Mouse (Mus musculus): ENCODE measurements around the gene Cd72. TPM values are rescaled to one million over a fixed set of nuclear protein-coding genes. Genes with fewer than 3 reads are reported as not detected.
"Not testable (repeated sequence)": the region's sequence is repeated elsewhere in the genome, so short reads cannot be mapped to it uniquely, and the experiment has no call there.

Cd72 gene
- polyA plus RNA-seq, 1 experiment from 2014 or later = 7.4 TPM

- 2% methylated on average over 9 of the region's 9 CpGs for WGBS
- peak overlapping the region; percentile 86 for H3K27ac ChIP-seq (ENCODE audit: low read depth, low read length)
- peak overlapping the region; percentile 71 for H3K4me3 ChIP-seq (ENCODE audit: low read depth, low read length)
- H3K36me3 ChIP-seq (ENCODE audit: control insufficient read depth, insufficient read depth, low read length) = no peaks in the 10 kb centered on the region
- no peaks in the 10 kb centered on the region for H3K27me3 ChIP-seq (ENCODE audit: control insufficient read depth, insufficient read depth, low read length)
- no peak for ATAC-seq (ENCODE audit: low read depth)
- H3K4me2 ChIP-seq (ENCODE audit: low read depth, low read length) = peak overlapping the region; percentile 51
- peaks cover 10% of the 10 kb centered on the region for H3K4me1 ChIP-seq (ENCODE audit: control insufficient read depth, insufficient read depth, low read length)
- peak overlapping the region; percentile 86; the same call in 1 of the 2 replicates for H3K9ac ChIP-seq (replicated peaks; ENCODE audit: low read depth, low read length)
- H3K9me3 ChIP-seq (ENCODE audit: control insufficient read depth, low read length) = no peaks in the 10 kb centered on the region
Measured at GRCm38 (mm10) chr4:43493846-43494240, 39.4 kb upstream of the Cd72 start.

GRCm38 (mm10) chr4:43493186-43493845 lies 38.9 kb upstream of the Cd72 start:
- Histone ChIP-seq H3K27ac (ENCODE audit: low read depth, low read length) (peak overlapping the region; percentile 86), H3K9me3 (ENCODE audit: control insufficient read depth, low read length) (no peaks in the 10 kb centered on the region), H3K4me1 (ENCODE audit: control insufficient read depth, insufficient read depth, low read length) (peaks cover 10% of the 10 kb centered on the region), H3K27me3 (ENCODE audit: control insufficient read depth, insufficient read depth, low read length) (no peaks in the 10 kb centered on the region), H3K4me2 (ENCODE audit: low read depth, low read length) (peak overlapping the region; percentile 51), H3K9ac (replicated peaks; ENCODE audit: low read depth, low read length) (peak overlapping the region; percentile 86), H3K36me3 (ENCODE audit: control insufficient read depth, insufficient read depth, low read length) (no peaks in the 10 kb centered on the region), H3K4me3 (ENCODE audit: low read depth, low read length) (peak overlapping the region; percentile 71)
- WGBS = under 1% methylated on average over 47 of the region's 47 CpGs
- ATAC-seq (ENCODE audit: low read depth) = peak; percentile 92

GRCm38 (mm10) chr4:43492821-43493185 lies 38.4 kb upstream of the Cd72 start, which contains the start of gene Ccdc107:
Gene Ccdc107, plus strand, starts transcription at chr4:43492900.
- H3K4me2 ChIP-seq (ENCODE audit: low read depth, low read length) = peak within 1 kb of the TSS; percentile 51
- H3K4me1 ChIP-seq (ENCODE audit: control insufficient read depth, insufficient read depth, low read length) = peaks cover 10% of the 10 kb centered on the region
- H3K9me3 ChIP-seq (ENCODE audit: control insufficient read depth, low read length) = no peaks in the 10 kb centered on the region
- no peaks in the 10 kb centered on the region for H3K36me3 ChIP-seq (ENCODE audit: control insufficient read depth, insufficient read depth, low read length)
- peak within 1 kb of the TSS; percentile 86 for H3K27ac ChIP-seq (ENCODE audit: low read depth, low read length)
- peak; percentile 98 for ATAC-seq (ENCODE audit: low read depth)
- H3K9ac ChIP-seq (replicated peaks; ENCODE audit: low read depth, low read length) = peak within 1 kb of the TSS; percentile 86
- under 1% methylated on average over 25 of the region's 25 CpGs for WGBS
- no peaks in the 10 kb centered on the region for H3K27me3 ChIP-seq (ENCODE audit: control insufficient read depth, insufficient read depth, low read length)
- H3K4me3 ChIP-seq (ENCODE audit: low read depth, low read length) = peak within 1 kb of the TSS; percentile 71

- Histone ChIP-seq H3K9ac (replicated peaks; ENCODE audit: low read depth, low read length) (no peak overlapping the region), H3K4me1 (ENCODE audit: control insufficient read depth, insufficient read depth, low read length) (peaks cover 10% of the 10 kb centered on the region), H3K4me2 (ENCODE audit: low read depth, low read length) (peak overlapping the region; percentile 35), H3K9me3 (ENCODE audit: control insufficient read depth, low read length) (no peaks in the 10 kb centered on the region), H3K36me3 (ENCODE audit: control insufficient read depth, insufficient read depth, low read length) (no peaks in the 10 kb centered on the region), H3K4me3 (ENCODE audit: low read depth, low read length) (peak overlapping the region; percentile 71), H3K27me3 (ENCODE audit: control insufficient read depth, insufficient read depth, low read length) (no peaks in the 10 kb centered on the region), H3K27ac (ENCODE audit: low read depth, low read length) (peak overlapping the region; percentile 86)
- WGBS = 34% methylated on average over 12 of the region's 12 CpGs
- no peak for ATAC-seq (ENCODE audit: low read depth)
Measured at GRCm38 (mm10) chr4:43492101-43492820, 37.8 kb upstream of the Cd72 start.

- Histone ChIP-seq H3K27me3 (ENCODE audit: control insufficient read depth, insufficient read depth, low read length) (no peaks in the 10 kb centered on the region), H3K4me2 (ENCODE audit: low read depth, low read length) (no peak overlapping the region), H3K4me1 (ENCODE audit: control insufficient read depth, insufficient read depth, low read length) (peaks cover 10% of the 10 kb centered on the region), H3K9ac (replicated peaks; ENCODE audit: low read depth, low read length) (no peak overlapping the region), H3K36me3 (ENCODE audit: control insufficient read depth, insufficient read depth, low read length) (no peaks in the 10 kb centered on the region), H3K9me3 (ENCODE audit: control insufficient read depth, low read length) (no peaks in the 10 kb centered on the region), H3K4me3 (ENCODE audit: low read depth, low read length) (no peak overlapping the region), H3K27ac (ENCODE audit: low read depth, low read length) (no peak overlapping the region)
- no peak for ATAC-seq (ENCODE audit: low read depth)
- 91% methylated on average over 5 of the region's 5 CpGs for WGBS
Measured at GRCm38 (mm10) chr4:43490801-43491200, 36.4 kb upstream of the Cd72 start.

- H3K4me2 ChIP-seq (ENCODE audit: low read depth, low read length) = no peak overlapping the region
- H3K36me3 ChIP-seq (ENCODE audit: control insufficient read depth, insufficient read depth, low read length) = no peaks in the 10 kb centered on the region
- WGBS = 93% methylated on average over 3 of the region's 3 CpGs
- H3K4me3 ChIP-seq (ENCODE audit: low read depth, low read length) = no peak overlapping the region
- H3K9ac ChIP-seq (replicated peaks; ENCODE audit: low read depth, low read length) = no peak overlapping the region
- ATAC-seq (ENCODE audit: low read depth) = no peak
- H3K9me3 ChIP-seq (ENCODE audit: control insufficient read depth, low read length) = no peaks in the 10 kb centered on the region
- peaks cover 4% of the 10 kb centered on the region for H3K4me1 ChIP-seq (ENCODE audit: control insufficient read depth, insufficient read depth, low read length)
- H3K27me3 ChIP-seq (ENCODE audit: control insufficient read depth, insufficient read depth, low read length) = no peaks in the 10 kb centered on the region
- H3K27ac ChIP-seq (ENCODE audit: low read depth, low read length) = no peak overlapping the region
Measured at GRCm38 (mm10) chr4:43489611-43490010, 35.2 kb upstream of the Cd72 start.

- 82% methylated on average over 5 of the region's 5 CpGs for WGBS
Measured at GRCm38 (mm10) chr4:43485666-43486065, 31.2 kb upstream of the Cd72 start.

GRCm38 (mm10) chr4:43483535-43484091 lies 29.2 kb upstream of the Cd72 start, which contains the start of gene Sit1:
Gene Sit1, minus strand, starts transcription at chr4:43483734.
- Histone ChIP-seq H3K27me3 (ENCODE audit: control insufficient read depth, insufficient read depth, low read length) (no peaks in the 10 kb centered on the region), H3K9ac (replicated peaks; ENCODE audit: low read depth, low read length) (no peak within 1 kb of the TSS), H3K4me3 (ENCODE audit: low read depth, low read length) (no peak within 1 kb of the TSS), H3K4me1 (ENCODE audit: control insufficient read depth, insufficient read depth, low read length) (no peaks in the 10 kb centered on the region), H3K27ac (ENCODE audit: low read depth, low read length) (no peak within 1 kb of the TSS), H3K9me3 (ENCODE audit: control insufficient read depth, low read length) (no peaks in the 10 kb centered on the region), H3K36me3 (ENCODE audit: control insufficient read depth, insufficient read depth, low read length) (no peaks in the 10 kb centered on the region), H3K4me2 (ENCODE audit: low read depth, low read length) (no peak within 1 kb of the TSS)
- ATAC-seq (ENCODE audit: low read depth) = no peak
- WGBS = 67% methylated on average over 12 of the region's 12 CpGs

More at GRCm38 (mm10) chr4:43485666-43486065, 31.2 kb upstream of the Cd72 start:
- not testable (repeated sequence) for H3K4me1 ChIP-seq (ENCODE audit: control insufficient read depth, insufficient read depth, low read length); H3K27me3 ChIP-seq (ENCODE audit: control insufficient read depth, insufficient read depth, low read length); ATAC-seq (ENCODE audit: low read depth); H3K9ac ChIP-seq (replicated peaks; ENCODE audit: low read depth, low read length); H3K27ac ChIP-seq (ENCODE audit: low read depth, low read length); H3K4me3 ChIP-seq (ENCODE audit: low read depth, low read length); H3K4me2 ChIP-seq (ENCODE audit: low read depth, low read length); H3K9me3 ChIP-seq (ENCODE audit: control insufficient read depth, low read length); H3K36me3 ChIP-seq (ENCODE audit: control insufficient read depth, insufficient read depth, low read length)

GRCm38 (mm10) chr4:43482591-43482990 lies 28.2 kb upstream of the Cd72 start:
- 75% methylated on average over 10 of the region's 10 CpGs for WGBS
- no peaks in the 10 kb centered on the region for H3K9me3 ChIP-seq (ENCODE audit: control insufficient read depth, low read length)
- no peak for ATAC-seq (ENCODE audit: low read depth)

More at GRCm38 (mm10) chr4:43482591-43482990, 28.2 kb upstream of the Cd72 start:
- Histone ChIP-seq H3K36me3 (ENCODE audit: control insufficient read depth, insufficient read depth, low read length) (no peaks in the 10 kb centered on the region), H3K9ac (replicated peaks; ENCODE audit: low read depth, low read length) (no peak overlapping the region), H3K4me2 (ENCODE audit: low read depth, low read length) (no peak overlapping the region), H3K4me1 (ENCODE audit: control insufficient read depth, insufficient read depth, low read length) (no peaks in the 10 kb centered on the region), H3K4me3 (ENCODE audit: low read depth, low read length) (no peak overlapping the region), H3K27me3 (ENCODE audit: control insufficient read depth, insufficient read depth, low read length) (no peaks in the 10 kb centered on the region), H3K27ac (ENCODE audit: low read depth, low read length) (no peak overlapping the region)

Measured in neural tube, embryonic 14.5 days (tissue).